8 mouse cellular contexts compared by ENCODE assay signal in genomic region chr7:68275838-68276731, GRCm38 (mm10). TPM values are rescaled to one million over a fixed set of nuclear protein-coding genes. Genes with fewer than 3 reads are reported as not detected.
DNase-seq lines count a peak whose midpoint lies in the region; ATAC-seq lines count a peak whose summit lies in the region.

No protein-coding gene starts in this region.

- 2% methylated on average over 36 of the region's 36 CpGs for WGBS in forebrain, embryonic 10.5 days
- 5% methylated on average over 36 of the region's 36 CpGs for WGBS in kidney, embryonic 15.5 days
- WGBS in stomach, embryonic 15.5 days, result 8% methylated on average over 36 of the region's 36 CpGs

- ATAC-seq in kidney, embryonic 15.5 days (replicated peaks; ENCODE audit: low FRiP score), result peak; percentile 82
- peak; percentile 76 for ATAC-seq in megakaryocyte, adult 5-6 weeks (ENCODE audit: poor library complexity, severe bottlenecking)
- 0 out of 2 replicates have a peak, but pooled peaks have one; percentile 31 for ATAC-seq in stomach, embryonic 15.5 days (ENCODE audit: insufficient read depth, low FRiP score, low read depth)

- H3K9me3 ChIP-seq in forebrain, embryonic 10.5 days, result no peaks in the 10 kb centered on the region
- H3K9me3 ChIP-seq in kidney, embryonic 15.5 days (replicated peaks), result no peaks in the 10 kb centered on the region
- no peaks in the 10 kb centered on the region for H3K9me3 ChIP-seq in stomach, embryonic 15.5 days

- H3K4me2 ChIP-seq in kidney, embryonic 15.5 days, result peak overlapping the region; percentile 92
- H3K4me2 ChIP-seq in stomach, embryonic 15.5 days, result peak overlapping the region; percentile 87

- peak overlapping the region; percentile 63 for H3K27ac ChIP-seq in forebrain, embryonic 10.5 days
- H3K27ac ChIP-seq in kidney, embryonic 15.5 days, result 0 out of 2 replicates have a peak overlapping the region, but pooled peaks have one; percentile 2
- H3K27ac ChIP-seq in stomach, embryonic 15.5 days, result no peak overlapping the region

- peaks cover 31% of the 10 kb centered on the region for H3K4me1 ChIP-seq in forebrain, embryonic 10.5 days
- peaks cover 25% of the 10 kb centered on the region for H3K4me1 ChIP-seq in kidney, embryonic 15.5 days
- H3K4me1 ChIP-seq in stomach, embryonic 15.5 days, result peaks cover 8% of the 10 kb centered on the region

- H3K9ac ChIP-seq in kidney, embryonic 15.5 days, result peak overlapping the region; percentile 41; the same call in 1 of the 2 replicates
- 0 out of 2 replicates have a peak overlapping the region, but pooled peaks have one; percentile 10 for H3K9ac ChIP-seq in stomach, embryonic 15.5 days

- intact Hi-C loops in left cerebral cortex, postnatal 25 days (cut with DNase I), result no loop called here

- H3K36me3 ChIP-seq in forebrain, embryonic 10.5 days (replicated peaks), result no peaks in the 10 kb centered on the region
- no peaks in the 10 kb centered on the region for H3K36me3 ChIP-seq in kidney, embryonic 15.5 days
- no peaks in the 10 kb centered on the region for H3K36me3 ChIP-seq in stomach, embryonic 15.5 days

- H3K27me3 ChIP-seq in forebrain, embryonic 10.5 days (ENCODE audit: poor library complexity, severe bottlenecking), result peaks cover 64% of the 10 kb centered on the region
- H3K27me3 ChIP-seq in kidney, embryonic 15.5 days, result peaks cover 8% of the 10 kb centered on the region; the same call in 1 of the 2 replicates
- H3K27me3 ChIP-seq in stomach, embryonic 15.5 days (replicated peaks), result 0 out of 2 replicates have a peak, but pooled peaks cover 3% of the 10 kb centered on the region

- peak overlapping the region; percentile 52 for H3K4me3 ChIP-seq in forebrain, embryonic 10.5 days
- H3K4me3 ChIP-seq in kidney, embryonic 15.5 days (replicated peaks), result peak overlapping the region; percentile 46
- H3K4me3 ChIP-seq in stomach, embryonic 15.5 days (replicated peaks), result peak overlapping the region; percentile 37

- peak; percentile 56 to 62 for DNase-seq in spleen, adult 18-20 months
- DNase-seq in spleen, adult 12 weeks (ENCODE audit: low spot score), result no peak
- peak; percentile 18 for DNase-seq in forebrain, embryonic 10.5 days (ENCODE audit: extremely low spot score, low spot score)
- DNase-seq in left cerebral cortex, postnatal 25 days (ENCODE audit: low spot score in 2 of 2), result no peak
- DNase-seq in urinary bladder, postnatal 4 days (ENCODE audit: low spot score in 2 of 2), result no peak

RNA-seq across cellular contexts. Expression of gene Fam169b, which starts 2.4 kb away (rescaled TPM):
- polyA plus RNA-seq in forebrain, embryonic 10.5 days (2016; fragmentation: Nextera tagmentation; extraction: Ambion mirVana), result 0.12 and 0.38 TPM in 2 replicates
- polyA plus RNA-seq in kidney, embryonic 15.5 days (2015; fragmentation: Nextera tagmentation; extraction: Ambion mirVana), result 1.0 and 1.1 TPM in 2 replicates
- total RNA-seq in megakaryocyte, adult 5-6 weeks (2015), result 0.18 and 0.98 TPM in 2 replicates
- 0.04 and 0.61 TPM in 2 replicates for total RNA-seq in megakaryocyte, adult 5-6 weeks (2017)
- 0.13 and 0.40 TPM in 2 replicates for polyA plus RNA-seq in stomach, embryonic 15.5 days (2015; fragmentation: Nextera tagmentation; extraction: Ambion mirVana)
- total RNA-seq in left cerebral cortex, postnatal 25 days (2021), result 1 to 10 TPM; 1.8 to 2.2 TPM

RNA-seq across cellular contexts. Expression of gene Pgpep1l, which starts 12.1 kb away (rescaled TPM):
- polyA plus RNA-seq in forebrain, embryonic 10.5 days (2016; fragmentation: Nextera tagmentation; extraction: Ambion mirVana), result 0.16 TPM in 1 of 2 replicates, not detected in the other
- polyA plus RNA-seq in kidney, embryonic 15.5 days (2015; fragmentation: Nextera tagmentation; extraction: Ambion mirVana), result 0.17 TPM in 1 of 2 replicates, not detected in the other
- not detected in 2 replicates for total RNA-seq in megakaryocyte, adult 5-6 weeks (2015)
- total RNA-seq in megakaryocyte, adult 5-6 weeks (2017), result not detected in 2 replicates
- polyA plus RNA-seq in stomach, embryonic 15.5 days (2015; fragmentation: Nextera tagmentation; extraction: Ambion mirVana), result not detected in 2 replicates
- total RNA-seq in left cerebral cortex, postnatal 25 days (2021), result 1 to 10 TPM in 1 of 2 experiments, under 1 TPM in 1; 0.82 to 1.6 TPM

Comparison
In these comparisons a context has a peak if more than half of its experiments do, and no peak if none do; other contexts are left out.
1. DNase-seq: peak in spleen, adult 18-20 months (2 of 2) and forebrain, embryonic 10.5 days (single experiment); none in spleen, adult 12 weeks (single experiment), left cerebral cortex, postnatal 25 days (0 of 2) and urinary bladder, postnatal 4 days (0 of 2).
2. ATAC-seq: peak in every context shown above with its lines; median percentile 82 in kidney, embryonic 15.5 days; 76 in megakaryocyte, adult 5-6 weeks; 31 in stomach, embryonic 15.5 days.
3. Peak in every context shown above with its lines, with median percentiles within 50 percentile points of each other: H3K4me3 ChIP-seq.